Mouse (Mus musculus): Measurements from ENCODE around the gene Tln1. TPM values are rescaled to one million over a fixed set of nuclear protein-coding genes. Genes with fewer than 3 reads are reported as not detected.
A peak's percentile ranks its signal among the peaks of the same experiment; 100 is the strongest.

Gene Tln1
- polyA plus RNA-seq, 1 experiment from 2014 or later, result 78.1 TPM

- Histone ChIP-seq H3K9ac (no peak overlapping the region), H3K4me1 (peaks cover 33% of the 10 kb centered on the region), H3K36me3 (peaks cover 22% of the 10 kb centered on the region), H3K4me3 (no peak overlapping the region), H3K9me3 (no peaks in the 10 kb centered on the region), H3K27me3 (replicated peaks) (no peaks in the 10 kb centered on the region), H3K27ac (replicated peaks) (no peak overlapping the region), H3K4me2 (no peak overlapping the region)
- no peak for ATAC-seq (ENCODE audit: extremely low read depth, insufficient number of reproducible peaks, low FRiP score, low TSS enrichment)
- WGBS, result 32% methylated on average over 7 of the region's 7 CpGs
These were observed 25.2 kb upstream of the Tln1 start for GRCm38 (mm10) chr4:43587681-43588080.

- Histone ChIP-seq H3K9me3 (no peaks in the 10 kb centered on the region), H3K27ac (replicated peaks) (no peak overlapping the region), H3K4me2 (no peak overlapping the region), H3K27me3 (replicated peaks) (no peaks in the 10 kb centered on the region), H3K4me1 (peaks cover 33% of the 10 kb centered on the region), H3K36me3 (peaks cover 35% of the 10 kb centered on the region), H3K9ac (no peak overlapping the region), H3K4me3 (no peak overlapping the region)
- no peak for ATAC-seq (ENCODE audit: extremely low read depth, insufficient number of reproducible peaks, low FRiP score, low TSS enrichment)
- WGBS, result 59% methylated on average over 8 of the region's 8 CpGs
These were observed 23.9 kb upstream of the Tln1 start for GRCm38 (mm10) chr4:43586411-43586810.

GRCm38 (mm10) chr4:43585682-43586081, 23.2 kb upstream of the Tln1 start:
- no peak overlapping the region for H3K4me3 ChIP-seq
- H3K9me3 ChIP-seq, result no peaks in the 10 kb centered on the region
- no peak for ATAC-seq (ENCODE audit: extremely low read depth, insufficient number of reproducible peaks, low FRiP score, low TSS enrichment)
- peaks cover 42% of the 10 kb centered on the region for H3K36me3 ChIP-seq
- WGBS, result 52% methylated on average over 10 of the region's 10 CpGs
- no peaks in the 10 kb centered on the region for H3K27me3 ChIP-seq (replicated peaks)
- peaks cover 33% of the 10 kb centered on the region for H3K4me1 ChIP-seq
- H3K27ac ChIP-seq (replicated peaks), result no peak overlapping the region
- no peak overlapping the region for H3K4me2 ChIP-seq
- no peak overlapping the region for H3K9ac ChIP-seq

GRCm38 (mm10) chr4:43584444-43585416, 22.2 kb upstream of the Tln1 start, which contains the start of gene Msmp:
Gene Msmp (minus strand): TSS chr4:43584494.
- WGBS, result 53% methylated on average over 12 of the region's 12 CpGs
- Histone ChIP-seq H3K4me3 (no peak within 1 kb of the TSS), H3K27me3 (replicated peaks) (no peaks in the 10 kb centered on the region), H3K9me3 (no peaks in the 10 kb centered on the region), H3K4me2 (no peak within 1 kb of the TSS), H3K36me3 (peaks cover 49% of the 10 kb centered on the region), H3K4me1 (peaks cover 37% of the 10 kb centered on the region), H3K9ac (no peak within 1 kb of the TSS), H3K27ac (replicated peaks) (no peak within 1 kb of the TSS)
- ATAC-seq (ENCODE audit: extremely low read depth, insufficient number of reproducible peaks, low FRiP score, low TSS enrichment), result no peak

- Histone ChIP-seq H3K9ac (no peak overlapping the region), H3K27me3 (replicated peaks) (no peaks in the 10 kb centered on the region), H3K36me3 (peaks cover 49% of the 10 kb centered on the region), H3K27ac (replicated peaks) (no peak overlapping the region), H3K4me3 (no peak overlapping the region), H3K9me3 (no peaks in the 10 kb centered on the region), H3K4me1 (peaks cover 42% of the 10 kb centered on the region), H3K4me2 (no peak overlapping the region)
- no peak for ATAC-seq (ENCODE audit: extremely low read depth, insufficient number of reproducible peaks, low FRiP score, low TSS enrichment)
- 65% methylated on average over 7 of the region's 7 CpGs for WGBS
These were observed 20.9 kb upstream of the Tln1 start for GRCm38 (mm10) chr4:43583421-43583820.

- Histone ChIP-seq H3K4me2 (no peak overlapping the region), H3K27ac (replicated peaks) (no peak overlapping the region), H3K27me3 (replicated peaks) (no peaks in the 10 kb centered on the region), H3K9me3 (no peaks in the 10 kb centered on the region), H3K36me3 (peaks cover 49% of the 10 kb centered on the region), H3K9ac (no peak overlapping the region), H3K4me3 (no peak overlapping the region), H3K4me1 (peaks cover 41% of the 10 kb centered on the region)
- 89% methylated on average over 5 of the region's 5 CpGs for WGBS
- ATAC-seq (ENCODE audit: extremely low read depth, insufficient number of reproducible peaks, low FRiP score, low TSS enrichment), result no peak
These were observed 19.8 kb upstream of the Tln1 start for GRCm38 (mm10) chr4:43582241-43582640.

- Histone ChIP-seq H3K4me1 (peaks cover 49% of the 10 kb centered on the region), H3K4me2 (no peak overlapping the region), H3K9ac (no peak overlapping the region), H3K36me3 (peaks cover 49% of the 10 kb centered on the region), H3K27me3 (replicated peaks) (no peaks in the 10 kb centered on the region), H3K9me3 (no peaks in the 10 kb centered on the region), H3K4me3 (no peak overlapping the region), H3K27ac (replicated peaks) (no peak overlapping the region)
- ATAC-seq (ENCODE audit: extremely low read depth, insufficient number of reproducible peaks, low FRiP score, low TSS enrichment), result no peak
- 93% methylated on average over 12 of the region's 12 CpGs for WGBS
These were observed 18.9 kb upstream of the Tln1 start for GRCm38 (mm10) chr4:43581381-43581780.

GRCm38 (mm10) chr4:43580721-43581120, 18.2 kb upstream of the Tln1 start:
- Histone ChIP-seq H3K9me3 (no peaks in the 10 kb centered on the region), H3K4me1 (peaks cover 52% of the 10 kb centered on the region), H3K36me3 (peaks cover 49% of the 10 kb centered on the region), H3K27ac (replicated peaks) (no peak overlapping the region), H3K4me2 (no peak overlapping the region), H3K9ac (no peak overlapping the region), H3K27me3 (replicated peaks) (no peaks in the 10 kb centered on the region), H3K4me3 (no peak overlapping the region)
- WGBS, result 87% methylated on average over 5 of the region's 5 CpGs
- no peak for ATAC-seq (ENCODE audit: extremely low read depth, insufficient number of reproducible peaks, low FRiP score, low TSS enrichment)

- no peaks in the 10 kb centered on the region for H3K27me3 ChIP-seq (replicated peaks)
- no peak for ATAC-seq (ENCODE audit: extremely low read depth, insufficient number of reproducible peaks, low FRiP score, low TSS enrichment)
- H3K4me3 ChIP-seq, result peak overlapping the region; percentile 90
- no peaks in the 10 kb centered on the region for H3K9me3 ChIP-seq
- H3K27ac ChIP-seq (replicated peaks), result no peak overlapping the region; the same call in 1 of the 2 replicates
- H3K4me2 ChIP-seq, result peak overlapping the region; percentile 98
- H3K4me1 ChIP-seq, result peaks cover 53% of the 10 kb centered on the region
- H3K36me3 ChIP-seq, result peaks cover 47% of the 10 kb centered on the region
- 84% methylated on average over 6 of the region's 6 CpGs for WGBS
- peak overlapping the region; percentile 95 for H3K9ac ChIP-seq
These were observed 17.2 kb upstream of the Tln1 start for GRCm38 (mm10) chr4:43579731-43580130.

GRCm38 (mm10) chr4:43579256-43579655, 16.8 kb upstream of the Tln1 start:
- Histone ChIP-seq H3K9me3 (no peaks in the 10 kb centered on the region), H3K9ac (peak overlapping the region; percentile 95), H3K36me3 (peaks cover 44% of the 10 kb centered on the region), H3K27ac (replicated peaks) (peak overlapping the region; percentile 93), H3K4me3 (peak overlapping the region; percentile 90), H3K4me1 (peaks cover 49% of the 10 kb centered on the region), H3K27me3 (replicated peaks) (no peaks in the 10 kb centered on the region), H3K4me2 (peak overlapping the region; percentile 98)
- 5% methylated on average over 10 of the region's 10 CpGs for WGBS
- no peak for ATAC-seq (ENCODE audit: extremely low read depth, insufficient number of reproducible peaks, low FRiP score, low TSS enrichment)

GRCm38 (mm10) chr4:43578376-43579204, 16.1 kb upstream of the Tln1 start, which contains the start of the genes Rgp1 and Gba2:
Gene Rgp1 (plus strand): TSS chr4:43578715.
Gene Gba2 (minus strand): TSS chr4:43578873.
- H3K9me3 ChIP-seq, result no peaks in the 10 kb centered on the region
- H3K4me3 ChIP-seq, result peak within 1 kb of the TSS; percentile 90
- H3K36me3 ChIP-seq, result peaks cover 44% of the 10 kb centered on the region
- H3K27ac ChIP-seq (replicated peaks), result peak within 1 kb of the TSS; percentile 93
- peak; percentile 88 for ATAC-seq (ENCODE audit: extremely low read depth, insufficient number of reproducible peaks, low FRiP score, low TSS enrichment)
- peaks cover 43% of the 10 kb centered on the region for H3K4me1 ChIP-seq
- under 1% methylated on average over 76 of the region's 76 CpGs for WGBS
- no peaks in the 10 kb centered on the region for H3K27me3 ChIP-seq (replicated peaks)
- peak within 1 kb of the TSS; percentile 95 for H3K9ac ChIP-seq
- peak within 1 kb of the TSS; percentile 98 for H3K4me2 ChIP-seq
